Mouse (Mus musculus) liver, postnatal 0 days (tissue): Measurements from ENCODE around the gene Sbpl.

ENCODE experiments used
- CTCF ChIP-seq: sonication (generic); IDR thresholded peaks from 2 replicates; pipeline ENCODE4 v1.5.1; 2016; ENCODE audit warnings: antibody characterized with exemption, low read depth
- EP300 ChIP-seq: IDR thresholded peaks from 2 replicates; pipeline ENCODE4 v1.6.1; 2016; ENCODE audit warnings: antibody characterized with exemption, low read depth, mild to moderate bottlenecking

GRCm38 (mm10) chr17:23976665-23977064 is 21.6 kb upstream of the Sbpl start:
- no peak for TF ChIP-seq CTCF
- TF ChIP-seq EP300, result no peak
